Mouse (Mus musculus) stomach, embryonic 15.5 days (tissue): Measurements from ENCODE around the gene Emc4. TPM values are rescaled to one million over a fixed set of nuclear protein-coding genes. Genes with fewer than 3 reads are reported as not detected.
A peak's percentile ranks its signal among the peaks of the same experiment; 100 is the strongest.

ENCODE experiments used
- ATAC-seq: fragments of 200-750 bp; cut with Nextera tagmentation; 2 replicates; pipeline ENCODE4 v1.8.0; 2017; ENCODE audit warnings: low read depth, moderate number of reproducible peaks, moderate TSS enrichment; ENCODE audit not compliant: insufficient read depth, low FRiP score
- H3K27ac ChIP-seq: fragments of 300-500 bp; sonication (generic); 2 replicates; pipeline ENCODE4 v1.5.1; 2015; ENCODE audit warnings: mild to moderate bottlenecking, inconsistent platforms
- H3K27me3 ChIP-seq: fragments of 300-500 bp; sonication (generic); replicated peaks from 2 replicates; pipeline ENCODE4 v1.6.1; 2015; ENCODE audit warnings: inconsistent platforms
- H3K36me3 ChIP-seq: fragments of 300-500 bp; sonication (generic); 2 replicates; pipeline ENCODE4 v1.6.1; 2015; ENCODE audit warnings: inconsistent platforms
- H3K4me1 ChIP-seq: fragments of 300-500 bp; sonication (generic); 2 replicates; pipeline ENCODE4 v1.6.1; 2015; ENCODE audit warnings: inconsistent platforms
- H3K4me2 ChIP-seq: fragments of 300-500 bp; sonication (generic); 2 replicates; pipeline ENCODE4 v1.6.1; 2015; ENCODE audit warnings: mild to moderate bottlenecking, inconsistent platforms
- H3K4me3 ChIP-seq: fragments of 300-500 bp; sonication (generic); replicated peaks from 2 replicates; pipeline ENCODE4 v1.5.1; 2015; ENCODE audit warnings: inconsistent platforms
- H3K9ac ChIP-seq: fragments of 300-500 bp; sonication (generic); 2 replicates; pipeline ENCODE4 v1.6.1; 2015; ENCODE audit warnings: inconsistent platforms
- H3K9me3 ChIP-seq: fragments of 300-500 bp; sonication (generic); 2 replicates; pipeline ENCODE4 v1.6.1; 2016; ENCODE audit warnings: inconsistent platforms
- WGBS: fragments of 180-500 bp; shearing (Covaris S2); methylation state at CpG from one replicate; pipeline ENCODE4 v1.1.7; 2015; 5-methylcytosine and 5-hydroxymethylcytosine counted together
- polyA plus RNA-seq: library from polyadenylated mRNA; unstranded; fragments of >200 nt; fragmentation: Nextera tagmentation; extraction: Ambion mirVana; gene quantifications from 2 replicates; pipeline ENCODE4 v1.2.1, GENCODE M21; 2015

Emc4 gene
- polyA plus RNA-seq, 1 experiment from 2014 or later, result 101 TPM

DNA sequence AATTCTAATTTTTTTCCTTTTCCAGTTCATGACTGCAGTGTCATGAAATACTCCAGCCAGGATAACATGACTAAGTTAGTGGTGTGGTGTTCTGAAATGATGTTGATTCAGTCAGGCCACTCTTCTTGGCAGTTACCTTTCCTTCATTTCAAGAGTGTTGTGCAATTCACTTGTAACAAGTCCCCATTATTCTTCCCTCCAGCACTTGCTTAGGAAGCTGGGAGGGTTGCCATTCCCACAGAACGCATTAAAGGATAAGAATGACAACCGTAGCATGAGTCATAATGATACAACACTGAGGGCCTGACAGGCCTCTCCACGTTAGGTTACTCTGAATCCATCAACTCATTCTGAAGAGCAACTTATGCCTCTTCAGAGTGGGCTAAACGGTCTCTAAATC lies 5.3 kb upstream of the Emc4 start:
- Histone ChIP-seq H3K4me1 (no peaks in the 10 kb centered on the region), H3K36me3 (no peaks in the 10 kb centered on the region), H3K27me3 (no peaks in the 10 kb centered on the region), H3K4me2 (no peak overlapping the region), H3K27ac (no peak overlapping the region), H3K9me3 (no peaks in the 10 kb centered on the region), H3K9ac (no peak overlapping the region), H3K4me3 (no peak overlapping the region)
- ATAC-seq, result no peak
- WGBS, result 53% methylated on average over 4 of the region's 4 CpGs

DNA sequence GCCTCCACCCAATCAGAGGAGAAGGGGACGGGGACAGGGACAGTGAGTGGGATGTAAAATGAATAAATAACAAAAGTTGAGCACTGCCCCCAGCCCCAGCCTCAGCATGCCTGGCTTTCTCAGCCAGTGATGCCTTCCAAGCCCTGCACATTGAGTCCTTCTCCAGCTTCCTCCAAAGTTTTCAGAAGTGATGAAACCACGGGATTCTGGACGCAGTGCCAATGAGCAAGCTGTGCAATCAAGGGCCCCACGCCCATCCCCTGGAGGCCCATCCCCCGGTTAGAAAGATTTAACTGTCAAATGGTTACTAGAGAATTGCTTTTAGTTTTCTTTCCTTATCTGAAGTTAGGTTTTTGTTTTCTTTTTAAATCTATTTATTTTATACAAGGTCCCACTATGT lies 2.1 kb upstream of the Emc4 start:
- ATAC-seq, result no peak
- Histone ChIP-seq H3K4me2 (no peak overlapping the region), H3K9ac (no peak overlapping the region), H3K4me3 (no peak overlapping the region), H3K36me3 (no peaks in the 10 kb centered on the region; the same call in 1 of the 2 replicates), H3K27ac (no peak overlapping the region), H3K27me3 (no peaks in the 10 kb centered on the region), H3K9me3 (no peaks in the 10 kb centered on the region), H3K4me1 (no peaks in the 10 kb centered on the region; the same call in 1 of the 2 replicates)
- WGBS, result 62% methylated on average over 5 of the region's 5 CpGs

DNA sequence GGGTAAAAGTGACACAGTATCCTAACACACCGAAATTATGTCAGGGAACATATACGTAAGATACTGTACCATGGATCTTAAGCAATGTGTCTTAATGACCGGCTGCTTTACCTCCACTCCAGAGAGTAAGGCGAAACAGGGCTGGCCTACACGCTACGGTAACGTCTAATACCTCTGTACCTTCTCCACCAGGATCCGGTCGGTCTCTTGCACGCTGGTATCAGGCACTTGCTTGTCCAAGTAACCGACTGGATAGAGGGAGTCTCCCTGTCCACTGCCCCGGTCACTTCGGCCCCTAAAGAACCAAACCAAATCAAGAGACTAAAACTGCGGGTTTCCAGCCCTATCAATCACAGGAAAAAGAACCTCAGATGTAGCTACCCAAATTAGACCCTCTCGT lies 605 bp downstream of the Emc4 start:
- H3K27ac ChIP-seq, result no peak overlapping the region
- no peaks in the 10 kb centered on the region; the same call in 1 of the 2 replicates for H3K4me1 ChIP-seq
- H3K4me3 ChIP-seq, result peak overlapping the region; percentile 99
- H3K4me2 ChIP-seq, result peak overlapping the region; percentile 71
- H3K27me3 ChIP-seq, result no peaks in the 10 kb centered on the region
- H3K9me3 ChIP-seq, result no peaks in the 10 kb centered on the region
- peak; percentile 19; the same call in 1 of the 2 replicates for ATAC-seq
- H3K9ac ChIP-seq, result peak overlapping the region; percentile 85
- H3K36me3 ChIP-seq, result peaks cover 9% of the 10 kb centered on the region
- WGBS, result 16% methylated on average over 15 of the region's 15 CpGs

DNA sequence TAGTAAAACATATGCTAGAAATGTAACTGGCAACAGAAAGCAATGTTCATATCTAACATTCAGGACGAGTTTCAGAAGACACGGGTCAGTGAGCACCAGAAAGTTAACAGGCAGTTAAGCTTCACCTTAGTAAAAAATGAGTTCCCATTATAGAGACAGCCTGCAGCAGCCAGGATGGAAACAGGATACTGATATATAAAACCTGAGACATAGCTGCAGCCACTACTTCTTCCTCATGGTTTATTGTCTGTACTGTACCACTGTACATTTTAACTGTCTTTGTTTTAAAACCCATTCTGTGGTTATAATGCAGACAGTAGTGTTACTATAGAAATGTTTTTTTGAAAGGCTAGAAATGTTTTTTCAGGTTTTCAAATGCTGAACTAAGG lies 7.1 kb downstream of the Emc4 start:
- no peak overlapping the region for H3K4me2 ChIP-seq
- no peaks in the 10 kb centered on the region for H3K9me3 ChIP-seq
- no peaks in the 10 kb centered on the region for H3K27me3 ChIP-seq
- no peak for ATAC-seq
- H3K27ac ChIP-seq, result no peak overlapping the region
- H3K36me3 ChIP-seq, result peaks cover 33% of the 10 kb centered on the region
- WGBS, result 70% methylated on average over 2 of the region's 2 CpGs
- no peaks in the 10 kb centered on the region for H3K4me1 ChIP-seq
- no peak overlapping the region for H3K9ac ChIP-seq
- H3K4me3 ChIP-seq, result no peak overlapping the region

DNA sequence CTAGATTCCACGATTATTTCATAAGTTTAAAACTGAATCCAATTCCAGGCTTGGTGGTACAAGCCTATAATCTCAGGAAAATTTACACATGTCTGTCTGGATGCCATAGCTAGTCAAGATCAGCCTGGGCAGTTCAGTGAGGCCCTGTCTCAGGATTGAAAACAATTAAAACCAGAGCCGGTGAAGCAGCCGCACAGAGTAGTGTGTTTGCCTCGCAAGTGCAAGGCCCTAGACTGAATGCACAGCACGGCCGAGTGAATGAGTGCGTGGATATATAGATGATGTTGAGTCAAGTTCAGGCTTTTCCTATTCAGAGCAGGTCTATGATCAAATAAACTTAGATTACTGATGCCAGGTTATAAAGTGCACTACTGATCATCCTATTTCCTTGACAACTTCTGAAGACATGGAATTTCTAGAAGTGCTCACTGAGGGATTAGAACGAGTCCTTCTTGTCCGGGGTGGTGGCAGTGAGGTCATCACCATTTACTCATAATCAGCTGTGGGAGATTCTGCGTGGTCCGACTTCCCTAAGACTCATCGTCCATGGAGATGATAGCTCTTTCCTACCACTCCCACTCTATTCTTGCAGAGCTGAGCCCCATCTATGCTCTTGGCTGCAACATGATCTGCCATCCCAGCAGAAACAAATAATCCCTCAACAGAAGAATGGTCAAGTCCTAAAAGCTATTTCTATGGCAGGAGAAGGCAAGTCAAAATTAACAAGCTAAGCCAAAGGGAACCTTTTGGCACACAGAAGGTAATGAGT lies 7.6 kb downstream of the Emc4 start:
- Histone ChIP-seq H3K4me1 (no peaks in the 10 kb centered on the region), H3K36me3 (peaks cover 33% of the 10 kb centered on the region), H3K4me3 (no peak overlapping the region), H3K27me3 (no peaks in the 10 kb centered on the region), H3K27ac (no peak overlapping the region), H3K4me2 (no peak overlapping the region), H3K9ac (no peak overlapping the region), H3K9me3 (no peaks in the 10 kb centered on the region)
- no peak for ATAC-seq
- WGBS, result 83% methylated on average over 12 of the region's 12 CpGs

DNA sequence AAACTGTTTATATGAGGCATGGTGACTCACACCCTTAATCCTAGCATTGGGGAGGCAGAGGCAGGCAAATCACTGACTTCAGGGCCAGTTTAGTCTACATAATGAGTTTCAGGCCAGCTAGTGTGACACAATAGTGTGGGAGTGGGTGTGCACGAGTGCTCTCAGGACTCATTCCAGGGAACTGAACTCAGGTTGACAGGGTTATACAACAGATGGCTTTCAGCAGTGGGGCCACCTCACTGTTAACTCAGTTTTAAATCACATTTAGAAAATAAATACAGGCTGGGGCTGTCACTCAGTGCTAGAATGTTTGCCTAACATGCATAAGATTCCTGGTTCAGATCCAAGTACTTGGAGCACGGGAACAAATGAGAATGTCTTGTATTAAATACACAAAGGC lies 8.2 kb downstream of the Emc4 start:
- Histone ChIP-seq H3K9me3 (no peaks in the 10 kb centered on the region), H3K36me3 (peaks cover 33% of the 10 kb centered on the region), H3K9ac (no peak overlapping the region), H3K4me2 (no peak overlapping the region), H3K4me1 (no peaks in the 10 kb centered on the region), H3K27ac (no peak overlapping the region), H3K4me3 (no peak overlapping the region), H3K27me3 (no peaks in the 10 kb centered on the region)
- WGBS, result 53% methylated on average over 2 of the region's 2 CpGs
- no peak for ATAC-seq

DNA sequence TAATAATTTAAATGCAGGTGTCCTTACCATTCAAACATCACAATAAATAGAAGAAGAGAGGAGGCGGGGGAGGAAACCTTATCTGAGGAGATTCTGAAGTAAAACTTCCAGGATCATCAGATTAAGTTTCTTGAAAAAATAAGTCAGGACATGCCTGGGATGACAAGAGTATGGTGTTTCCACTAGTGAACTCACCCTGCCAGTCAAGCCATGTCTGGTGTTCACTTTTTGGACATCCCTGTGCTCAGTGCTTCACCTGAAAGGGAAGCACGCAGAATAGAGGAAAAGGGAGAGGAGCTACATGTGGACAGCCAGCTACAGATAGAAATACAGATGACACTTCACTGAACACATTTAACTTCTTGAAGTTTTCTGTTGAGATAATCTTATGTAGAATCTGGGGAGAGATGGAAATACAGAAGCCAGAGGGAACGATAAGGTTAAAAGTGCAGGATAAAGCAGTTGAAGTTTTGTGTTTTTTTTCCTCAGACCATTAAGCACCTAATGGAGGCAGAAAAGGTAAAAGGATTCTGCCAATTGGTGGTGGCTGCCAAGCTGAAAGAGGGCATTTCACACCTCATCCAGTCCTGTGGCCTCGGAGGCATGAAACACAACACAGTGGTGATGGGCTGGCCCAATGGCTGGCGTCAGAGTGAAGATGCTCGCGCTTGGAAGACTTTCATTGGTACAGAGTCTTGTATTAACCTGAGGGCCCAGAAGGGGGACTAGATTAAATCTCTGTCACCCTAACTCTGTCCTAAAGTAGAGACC lies 14.0 kb downstream of the Emc4 start:
- H3K9ac ChIP-seq, result no peak overlapping the region
- 89% methylated on average over 7 of the region's 7 CpGs for WGBS
- no peaks in the 10 kb centered on the region for H3K9me3 ChIP-seq

DNA sequence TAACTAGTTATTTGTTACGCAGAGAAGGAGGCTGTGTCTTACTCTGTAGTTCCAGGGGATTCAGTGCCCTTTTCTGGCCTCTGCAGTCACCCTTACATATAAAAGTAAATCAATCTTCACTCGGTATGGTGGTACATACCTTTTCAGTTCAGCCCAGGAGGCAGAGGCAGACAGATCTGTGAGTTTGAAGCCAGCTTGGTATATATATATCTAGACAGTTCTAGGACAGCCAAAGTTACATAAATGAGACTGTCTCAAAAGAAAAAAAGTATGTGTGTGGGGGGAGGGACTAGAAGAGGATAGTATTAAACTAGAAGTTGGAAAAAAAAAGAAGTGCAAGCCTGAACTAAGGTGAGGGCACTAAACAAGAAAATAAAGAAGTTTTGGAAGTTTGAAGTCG lies 19.6 kb downstream of the Emc4 start:
- no peaks in the 10 kb centered on the region for H3K4me1 ChIP-seq
- H3K27ac ChIP-seq, result no peak overlapping the region
- WGBS, result 85% methylated on average over 3 of the region's 3 CpGs
- no peak overlapping the region for H3K4me2 ChIP-seq
- no peak overlapping the region for H3K9ac ChIP-seq
- no peak for ATAC-seq
- no peak overlapping the region for H3K4me3 ChIP-seq
- H3K27me3 ChIP-seq, result no peaks in the 10 kb centered on the region
- H3K9me3 ChIP-seq, result no peaks in the 10 kb centered on the region
- H3K36me3 ChIP-seq, result peaks cover 12% of the 10 kb centered on the region; the same call in 1 of the 2 replicates

More for the DNA sequence above, 14.0 kb downstream of the Emc4 start:
- Histone ChIP-seq H3K4me1 (no peaks in the 10 kb centered on the region), H3K4me2 (no peak overlapping the region), H3K36me3 (peaks cover 25% of the 10 kb centered on the region), H3K27ac (no peak overlapping the region), H3K4me3 (no peak overlapping the region), H3K27me3 (no peaks in the 10 kb centered on the region)
- no peak for ATAC-seq

DNA sequence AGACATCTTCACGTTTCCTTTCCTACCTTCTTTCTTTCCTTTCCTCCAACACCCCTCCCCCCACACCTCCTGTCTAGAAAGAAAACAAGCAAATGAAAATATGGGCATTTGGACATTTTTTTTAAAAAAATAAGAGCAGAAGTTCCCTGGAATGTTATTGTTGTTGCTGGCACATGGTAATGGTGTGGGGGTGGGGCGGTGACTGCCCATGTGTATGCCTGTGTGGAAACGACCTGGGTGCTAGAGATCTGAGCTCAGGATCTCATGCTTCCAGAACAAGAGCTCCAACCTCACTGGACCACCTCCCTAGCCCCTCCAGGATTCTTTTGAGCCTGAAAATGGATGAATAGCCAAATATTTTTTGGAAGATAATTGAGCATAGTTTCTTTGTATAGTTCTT lies 26.7 kb downstream of the Emc4 start:
- Histone ChIP-seq H3K27me3 (no peaks in the 10 kb centered on the region), H3K4me1 (no peaks in the 10 kb centered on the region), H3K4me3 (no peak overlapping the region), H3K4me2 (no peak overlapping the region), H3K27ac (no peak overlapping the region), H3K9me3 (no peaks in the 10 kb centered on the region), H3K9ac (no peak overlapping the region), H3K36me3 (peaks cover 8% of the 10 kb centered on the region; the same call in 1 of the 2 replicates)
- 69% methylated on average over 3 of the region's 3 CpGs for WGBS
- ATAC-seq, result no peak

DNA sequence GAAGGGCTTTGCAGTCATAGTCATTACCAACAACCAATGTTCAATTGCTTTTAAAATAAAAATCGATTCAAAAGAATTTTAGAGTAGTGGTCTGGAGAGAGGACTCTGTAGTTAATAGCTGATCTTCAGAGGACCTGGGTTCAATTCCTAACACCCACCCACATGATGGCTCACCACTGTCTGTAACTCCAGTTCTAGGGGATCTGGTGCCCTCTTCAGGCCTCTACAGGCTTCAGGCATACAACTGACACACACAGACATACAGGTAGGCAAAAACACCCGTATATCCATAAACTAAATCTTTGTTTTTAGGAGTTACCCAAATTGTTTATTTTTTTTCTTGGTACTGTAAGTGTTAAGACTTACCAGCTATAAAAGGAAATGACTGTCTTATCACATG lies 28.1 kb downstream of the Emc4 start:
- peaks cover 9% of the 10 kb centered on the region; the same call in 1 of the 2 replicates for H3K36me3 ChIP-seq
- no peak overlapping the region for H3K4me2 ChIP-seq

DNA sequence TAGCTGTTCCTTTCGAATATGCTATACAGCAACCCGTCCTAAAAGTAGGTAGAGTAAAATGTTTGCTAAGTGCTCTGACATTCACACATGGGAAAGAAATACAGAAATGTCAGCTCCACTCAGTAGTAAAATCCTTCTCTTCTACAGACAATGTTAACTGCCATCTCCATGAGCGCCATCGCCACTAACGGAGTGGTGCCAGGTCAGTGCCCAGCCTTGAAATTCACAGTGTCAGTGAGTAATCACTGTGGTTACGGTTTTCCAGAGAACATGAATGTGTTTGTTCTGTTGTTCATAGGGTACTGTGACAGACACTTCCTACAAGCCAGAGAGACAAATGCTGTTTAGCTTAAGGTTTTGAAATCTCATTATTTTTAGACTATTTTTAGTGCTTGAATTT lies 30.6 kb downstream of the Emc4 start:
- H3K4me2 ChIP-seq, result no peak overlapping the region
- no peak overlapping the region for H3K9ac ChIP-seq
- H3K4me1 ChIP-seq, result no peaks in the 10 kb centered on the region
- H3K36me3 ChIP-seq, result peaks cover 14% of the 10 kb centered on the region; the same call in 1 of the 2 replicates
- no peaks in the 10 kb centered on the region for H3K27me3 ChIP-seq
- H3K9me3 ChIP-seq, result no peaks in the 10 kb centered on the region
- 92% methylated on average over 6 of the region's 6 CpGs for whole genome bisulfite sequencing
- H3K27ac ChIP-seq, result no peak overlapping the region
- no peak overlapping the region for H3K4me3 ChIP-seq
- ATAC-seq, result no peak

More for the DNA sequence above, 28.1 kb downstream of the Emc4 start:
- ATAC-seq, result no peak
- H3K4me3 ChIP-seq, result no peak overlapping the region
- no peak overlapping the region for H3K9ac ChIP-seq
- no peaks in the 10 kb centered on the region for H3K9me3 ChIP-seq
- no peak overlapping the region for H3K27ac ChIP-seq
- H3K27me3 ChIP-seq, result no peaks in the 10 kb centered on the region
- WGBS, result 86% methylated on average over 2 of the region's 2 CpGs
- H3K4me1 ChIP-seq, result no peaks in the 10 kb centered on the region
